Mouse (Mus musculus) neural tube, postnatal 0 days (tissue): ENCODE data around the gene Sprn. TPM values are rescaled to one million over a fixed set of nuclear protein-coding genes. Genes with fewer than 3 reads are reported as not detected.

Experiments
- polyA plus RNA-seq: library from polyadenylated mRNA; unstranded; fragments of >200 nt; fragmentation: Nextera tagmentation; extraction: Ambion mirVana; gene quantifications from 2 replicates; pipeline ENCODE4 v1.2.1, GENCODE M21; 2015

Gene Sprn
- polyA plus RNA-seq: 31.2 and 31.7 TPM in 2 replicates

DNA sequence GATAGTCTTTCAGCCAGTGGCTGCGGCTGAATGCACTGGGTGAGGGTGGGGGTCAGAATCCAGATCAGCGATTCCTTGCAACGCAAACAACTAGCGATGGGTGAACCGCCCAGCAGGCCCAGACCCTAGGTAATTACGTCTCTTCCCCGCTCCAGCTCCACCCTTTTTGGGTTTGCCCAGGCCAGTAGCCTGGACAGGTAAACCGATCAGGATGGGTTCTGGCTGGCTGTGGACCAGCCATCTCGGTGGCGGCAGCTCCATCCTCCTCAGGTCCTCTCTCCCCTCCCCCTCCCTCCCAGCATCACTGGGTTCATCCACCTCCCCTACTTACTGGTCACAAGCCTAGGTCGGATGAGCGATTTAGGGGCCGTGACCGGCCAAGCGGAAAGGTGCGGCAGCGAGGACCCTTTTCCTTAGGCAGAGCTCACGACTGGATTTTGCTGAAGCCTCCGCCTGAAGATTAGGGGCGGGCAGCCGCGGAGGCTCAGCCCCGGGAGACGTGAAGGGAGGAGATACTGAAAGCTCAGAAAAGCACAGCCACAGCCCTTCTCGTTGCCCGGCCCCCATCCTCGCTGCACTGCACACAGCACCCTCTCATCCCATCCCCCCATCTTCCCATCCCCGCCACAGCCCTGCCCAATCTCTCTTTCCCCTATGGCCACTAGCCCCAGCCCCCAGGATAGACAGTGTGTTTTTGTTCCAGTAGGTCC, at the start of gene Sprn:
Gene Sprn (minus strand): TSS at position 660 of the 710 bp plus-strand sequence.

DNA sequence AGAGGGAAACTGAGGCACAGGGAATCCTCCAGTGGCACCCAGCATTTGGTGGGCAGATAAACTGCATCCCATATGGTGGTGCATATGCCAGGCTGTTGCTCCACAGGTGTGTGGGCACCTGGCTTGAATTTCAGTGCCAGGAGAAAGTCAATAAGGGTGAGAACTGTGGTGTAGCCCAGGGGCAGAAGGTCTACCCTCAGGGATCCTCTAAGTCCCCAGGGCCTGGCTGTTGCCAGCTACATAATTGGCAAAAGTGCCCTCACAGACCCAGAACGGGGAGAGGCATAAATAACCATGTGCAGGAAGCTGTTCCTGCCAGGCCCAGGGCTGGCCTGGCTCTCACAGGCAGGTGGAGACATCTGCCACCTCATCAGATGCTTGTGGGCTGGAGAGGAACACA, 18.3 kb upstream of the Sprn start, which contains the start of gene Olfr523:
Gene Olfr523 (plus strand): TSS at position 282 of the 400 bp plus-strand sequence.

DNA sequence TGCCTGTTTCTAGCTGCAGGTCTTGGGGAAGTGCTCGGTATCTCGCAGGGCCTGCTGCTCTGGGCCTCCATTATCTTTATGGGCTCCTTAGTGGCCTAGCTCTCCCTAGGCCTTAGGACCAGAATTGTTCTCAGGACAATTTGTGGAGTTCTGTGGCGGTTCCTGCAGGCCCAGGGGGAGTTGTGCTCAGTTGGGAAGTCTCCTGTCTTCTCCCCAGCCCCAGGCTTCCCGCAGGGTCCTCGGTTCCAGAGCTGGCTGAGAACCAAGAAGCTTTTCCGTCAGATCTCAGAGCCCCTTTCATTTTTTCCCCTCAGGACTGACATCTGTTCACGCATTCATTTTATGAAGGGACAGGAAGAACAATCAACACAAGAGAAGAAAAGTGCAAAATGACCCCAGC, 10.0 kb upstream of the Sprn start, which contains the start of gene Olfr522:
Gene Olfr522 (minus strand): TSS at position 101 of the 400 bp plus-strand sequence.

DNA sequence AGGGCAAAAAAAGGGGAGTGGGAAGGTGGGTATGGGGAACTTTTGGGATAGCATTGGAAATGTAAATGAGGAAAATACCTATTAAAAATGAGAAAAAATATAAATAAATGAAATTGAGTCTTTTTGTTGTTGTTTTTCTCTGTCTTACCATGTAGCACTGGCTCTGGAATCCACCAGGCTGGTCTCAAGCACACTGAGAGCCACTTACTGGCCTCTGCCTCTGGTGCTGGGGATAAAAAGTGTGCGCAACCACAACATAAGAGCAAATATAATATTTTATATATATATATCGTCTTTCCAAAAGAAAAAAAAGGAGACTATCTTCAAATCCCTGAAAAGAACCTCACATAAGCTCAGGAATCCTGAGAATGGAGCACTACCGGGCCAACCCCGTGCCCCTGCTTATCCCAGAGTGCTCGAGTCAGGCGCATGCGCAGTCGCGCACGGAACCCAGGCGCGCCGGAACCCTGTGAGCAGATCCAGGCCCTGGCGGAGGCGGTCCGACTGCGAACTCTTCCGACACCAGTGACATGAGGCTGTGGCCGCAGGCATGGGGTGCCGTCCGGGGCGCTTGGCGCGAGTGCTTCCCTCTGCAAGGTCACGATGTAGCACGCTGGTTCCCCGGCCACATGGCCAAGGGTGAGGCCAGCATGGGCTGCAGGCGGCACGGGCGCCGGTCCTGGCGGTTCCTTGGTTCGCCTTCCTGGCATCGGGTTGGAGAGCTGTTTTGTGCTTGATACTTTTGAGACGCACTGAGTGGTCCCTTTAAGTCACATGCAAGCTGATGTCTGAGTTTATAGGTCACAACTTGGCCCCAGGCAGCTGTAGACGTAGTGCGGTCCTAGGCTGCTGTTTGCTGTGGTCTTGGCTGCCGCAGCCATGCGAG, 17.3 kb downstream of the Sprn start, which contains the start of gene Mtg1:
Gene Mtg1 (plus strand): TSS at position 430 of the 886 bp plus-strand sequence.

DNA sequence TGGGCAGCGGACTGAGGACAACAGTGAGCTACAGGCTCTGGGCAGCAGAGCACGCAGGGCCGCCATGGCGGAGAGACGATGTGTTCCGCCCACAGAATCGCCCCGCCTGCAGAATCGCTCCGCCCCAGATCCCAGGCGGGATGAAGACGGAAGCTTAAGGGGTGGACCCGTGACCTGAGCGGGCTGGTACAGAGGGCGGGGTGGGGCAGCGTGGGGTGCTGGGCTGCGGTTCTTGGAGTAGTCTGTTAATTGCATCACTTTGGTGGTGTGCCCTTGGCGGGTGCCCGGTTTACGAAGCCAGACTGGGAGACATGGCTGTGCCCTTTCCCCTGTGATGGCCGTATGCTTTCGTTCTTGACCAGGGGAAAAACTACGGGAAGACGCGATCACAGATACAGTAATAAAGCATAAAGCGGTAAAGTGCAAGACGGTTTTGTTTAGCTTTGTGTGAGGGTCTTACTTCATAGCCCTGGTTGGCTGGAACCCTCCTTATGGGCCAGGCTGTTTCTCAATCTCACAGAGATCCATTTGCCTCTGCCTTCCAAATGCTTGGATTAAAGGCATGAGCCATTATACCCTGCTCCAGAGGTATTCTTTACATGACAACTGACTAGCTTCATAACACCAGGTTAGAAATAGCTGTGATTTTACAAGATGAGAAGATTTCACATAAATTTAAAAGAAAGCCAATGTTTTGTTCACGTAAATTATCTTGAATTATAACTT, 38.2 kb downstream of the Sprn start, which contains the start of gene Echs1:
Gene Echs1 (minus strand): TSS at position 148 of the 726 bp plus-strand sequence.

DNA sequence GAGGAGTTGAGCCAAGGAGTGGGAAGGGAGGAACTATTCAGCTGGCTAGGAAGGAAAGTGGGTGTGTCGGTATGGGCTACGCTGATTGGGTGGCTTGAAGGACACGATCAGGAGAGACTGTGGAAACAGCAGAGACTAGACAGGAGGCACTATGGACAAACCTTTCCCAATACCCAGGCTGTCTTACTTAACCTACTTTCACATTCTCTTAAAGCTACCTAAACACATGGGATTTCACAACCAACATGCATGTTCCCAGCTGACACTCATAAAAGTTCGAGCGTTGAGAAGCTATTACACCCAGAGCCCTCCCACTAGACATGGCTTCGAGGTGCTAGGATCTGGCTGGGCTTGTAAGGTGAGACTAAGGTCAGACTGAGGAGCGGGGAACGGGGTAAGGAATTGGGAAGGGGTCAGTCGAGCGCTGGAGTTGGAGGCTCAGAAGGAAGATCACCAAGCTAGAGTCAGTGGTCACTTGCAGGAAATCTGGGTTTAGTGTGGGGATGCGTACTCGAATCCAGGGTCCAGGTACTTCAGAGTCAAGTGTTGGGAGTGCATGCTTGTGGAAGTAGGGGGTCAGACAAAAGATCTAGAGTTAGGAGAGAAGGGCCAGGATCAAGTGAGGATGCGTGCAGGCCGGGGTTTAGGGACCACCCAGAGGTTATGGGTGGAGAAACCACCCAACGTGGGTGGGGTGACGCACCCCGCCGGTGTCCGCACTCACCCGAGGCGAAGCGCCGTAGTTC, 38.9 kb downstream of the Sprn start, which contains the start of gene Paox:
Gene Paox (plus strand): TSS at position 217 of the 746 bp plus-strand sequence.

DNA sequence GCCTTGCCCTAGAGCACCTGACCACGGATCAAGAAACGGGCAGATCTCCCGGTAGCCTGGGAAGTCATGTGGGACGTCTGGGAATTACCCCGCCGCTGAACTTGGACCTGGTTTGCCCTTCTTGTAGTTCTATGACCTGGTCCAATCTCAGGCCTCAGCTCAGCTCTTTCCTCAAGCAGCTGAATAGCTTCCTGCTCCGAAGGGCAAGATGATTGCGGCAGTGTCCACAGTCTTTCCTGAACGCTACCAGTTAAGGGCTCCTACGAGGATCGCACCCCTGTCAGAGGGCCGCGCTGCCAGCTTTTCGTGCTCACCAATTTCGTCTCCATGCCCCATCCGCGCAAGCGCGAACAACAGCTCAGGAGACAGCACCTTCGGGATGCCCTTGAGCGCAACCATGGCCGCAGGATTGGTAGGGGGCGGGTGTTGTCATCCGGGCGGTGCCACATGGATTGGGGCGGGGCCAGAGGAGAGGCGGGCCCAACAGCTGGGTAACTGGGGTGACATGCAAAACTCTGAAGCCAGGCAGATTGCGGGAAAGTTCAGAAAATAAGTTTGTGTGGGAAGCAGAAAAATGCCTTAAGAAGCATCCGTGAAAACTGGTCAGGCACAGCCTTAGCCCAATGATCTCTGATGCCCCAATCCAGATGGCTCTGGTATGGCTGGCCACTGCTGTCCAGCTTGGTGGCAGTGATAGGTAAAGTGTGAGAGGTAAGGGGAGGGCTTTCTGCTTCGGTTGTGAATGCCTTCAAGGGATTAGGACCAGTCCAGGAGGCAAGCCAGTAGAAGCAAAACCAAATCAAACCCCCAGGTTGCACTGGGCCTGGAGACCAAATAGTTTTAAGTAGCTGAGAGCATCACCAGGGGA, 52.5 kb downstream of the Sprn start, which contains the start of gene Fuom:
Gene Fuom (minus strand): TSS at position 449 of the 868 bp plus-strand sequence.

Other genes with a start within 250 kb of the Sprn start
- not detected in 2 replicates for gene Utf1, start 211.1 kb downstream of the Sprn start, polyA plus RNA-seq
- gene 6430531B16Rik, start 176.1 kb downstream of the Sprn start, polyA plus RNA-seq: 1.1 and 1.5 TPM in 2 replicates
- 0.85 and 0.88 TPM in 2 replicates for gene Adam8, start 162.3 kb downstream of the Sprn start, polyA plus RNA-seq
- 52.0 and 54.8 TPM in 2 replicates for gene Zfp511, start 118.5 kb downstream of the Sprn start, polyA plus RNA-seq
- gene Tubgcp2, start 118.2 kb downstream of the Sprn start, polyA plus RNA-seq: 44.1 and 46.2 TPM in 2 replicates
- gene Msx3, start 105.8 kb downstream of the Sprn start, polyA plus RNA-seq: 0.79 and 0.99 TPM in 2 replicates
- gene Caly, start 72.3 kb downstream of the Sprn start, polyA plus RNA-seq: 625 and 662 TPM in 2 replicates
- gene Prap1, start 61.5 kb downstream of the Sprn start, polyA plus RNA-seq: not detected in 2 replicates
- 64.5 and 69.4 TPM in 2 replicates for gene Fuom, start 52.4 kb downstream of the Sprn start, polyA plus RNA-seq
- 8.7 and 11.0 TPM in 2 replicates for gene Paox, start 39.1 kb downstream of the Sprn start, polyA plus RNA-seq
- 127 and 133 TPM in 2 replicates for gene Echs1, start 38.4 kb downstream of the Sprn start, polyA plus RNA-seq
- gene Mtg1, start 17.3 kb downstream of the Sprn start, polyA plus RNA-seq: 30.5 and 34.5 TPM in 2 replicates
- gene Olfr522, start 9.9 kb upstream of the Sprn start, polyA plus RNA-seq: not detected in 2 replicates
- not detected in 2 replicates for gene Olfr523, start 18.3 kb upstream of the Sprn start, polyA plus RNA-seq
- gene Olfr524, start 51.1 kb upstream of the Sprn start, polyA plus RNA-seq: not detected in 2 replicates
- not detected in 2 replicates for gene Cd163l1, start 63.4 kb upstream of the Sprn start, polyA plus RNA-seq
- gene 5830411N06Rik, start 92.4 kb upstream of the Sprn start, polyA plus RNA-seq: not detected in 2 replicates
- gene Olfr525, start 166.0 kb upstream of the Sprn start, polyA plus RNA-seq: not detected in 2 replicates
- not detected in 2 replicates for gene Olfr527, start 179.1 kb upstream of the Sprn start, polyA plus RNA-seq
- not detected in 2 replicates for gene Olfr60, start 206.8 kb upstream of the Sprn start, polyA plus RNA-seq
- gene Olfr530, start 221.5 kb upstream of the Sprn start, polyA plus RNA-seq: not detected in 2 replicates
- not detected in 2 replicates for gene Olfr531, start 248.0 kb upstream of the Sprn start, polyA plus RNA-seq